Mouse (Mus musculus) stomach, postnatal 0 days (tissue): Measurements from ENCODE around the gene B3galt5. TPM values are rescaled to one million over a fixed set of nuclear protein-coding genes. Genes with fewer than 3 reads are reported as not detected.

Experiments
- ATAC-seq: fragments of 200-750 bp; cut with Nextera tagmentation; 2 replicates; pipeline ENCODE4 v1.8.0; 2017; ENCODE audit not compliant: low FRiP score, low TSS enrichment
- DNase-seq: peaks from one replicate; pipeline ENCODE4 v3.0.0-alpha.2; 2016; ENCODE audit warnings: low spot score
- H3K27ac ChIP-seq: fragments of 300-500 bp; sonication (generic); replicated peaks from 2 replicates; pipeline ENCODE4 v1.5.1; 2014; ENCODE audit warnings: mild to moderate bottlenecking, control low read depth
- H3K27me3 ChIP-seq: fragments of 300-500 bp; sonication (generic); 2 replicates; pipeline ENCODE4 v1.6.1; 2014; ENCODE audit warnings: low read length; ENCODE audit not compliant: control insufficient read depth, insufficient read depth
- H3K36me3 ChIP-seq: fragments of 300-500 bp; sonication (generic); 2 replicates; pipeline ENCODE4 v1.6.1; 2014; ENCODE audit warnings: low read length, mixed read lengths; ENCODE audit not compliant: control insufficient read depth, insufficient read depth
- H3K4me1 ChIP-seq: fragments of 300-500 bp; sonication (generic); replicated peaks from 2 replicates; pipeline ENCODE4 v1.6.1; 2014; ENCODE audit warnings: antibody characterized with exemption; ENCODE audit not compliant: control insufficient read depth, insufficient read depth
- H3K4me2 ChIP-seq: fragments of 300-500 bp; sonication (generic); replicated peaks from 2 replicates; pipeline ENCODE4 v1.6.1; 2014; ENCODE audit warnings: low read depth, mild to moderate bottlenecking, control low read depth, moderate library complexity
- H3K4me3 ChIP-seq: fragments of 300-500 bp; sonication (generic); 2 replicates; pipeline ENCODE4 v1.5.1; 2014; ENCODE audit warnings: low read depth, low read length, control low read depth
- H3K9ac ChIP-seq: fragments of 300-500 bp; sonication (generic); 2 replicates; pipeline ENCODE4 v1.6.1; 2014; ENCODE audit warnings: mild to moderate bottlenecking, low read length, control low read depth, mixed read lengths
- H3K9me3 ChIP-seq: fragments of 300-500 bp; sonication (generic); 2 replicates; pipeline ENCODE4 v1.6.1; 2016; ENCODE audit warnings: low read length; ENCODE audit not compliant: control insufficient read depth
- CTCF ChIP-seq: IDR thresholded peaks from 2 replicates; pipeline ENCODE4 v1.5.1; 2016; ENCODE audit warnings: antibody characterized with exemption, low read depth, mild to moderate bottlenecking, moderate library complexity
- EP300 ChIP-seq: optimal IDR thresholded peaks from 2 replicates; pipeline ENCODE3; 2016; ENCODE audit warnings: antibody characterized with exemption
- WGBS: fragments of 180-500 bp; shearing (Covaris S2); extraction: QIAGEN DNeasy Blood & Tissue Kit; methylation state at CpG from one replicate; pipeline ENCODE4 v1.1.7; 2014; 5-methylcytosine and 5-hydroxymethylcytosine counted together
- polyA plus RNA-seq: library from polyadenylated mRNA; unstranded; fragments of >200 nt; fragmentation: Nextera tagmentation; extraction: Ambion mirVana; gene quantifications from 2 replicates; pipeline ENCODE4 v1.2.1, GENCODE M21; 2015

Gene B3galt5
- 8.7 and 10.6 TPM in 2 replicates for polyA plus RNA-seq

DNA sequence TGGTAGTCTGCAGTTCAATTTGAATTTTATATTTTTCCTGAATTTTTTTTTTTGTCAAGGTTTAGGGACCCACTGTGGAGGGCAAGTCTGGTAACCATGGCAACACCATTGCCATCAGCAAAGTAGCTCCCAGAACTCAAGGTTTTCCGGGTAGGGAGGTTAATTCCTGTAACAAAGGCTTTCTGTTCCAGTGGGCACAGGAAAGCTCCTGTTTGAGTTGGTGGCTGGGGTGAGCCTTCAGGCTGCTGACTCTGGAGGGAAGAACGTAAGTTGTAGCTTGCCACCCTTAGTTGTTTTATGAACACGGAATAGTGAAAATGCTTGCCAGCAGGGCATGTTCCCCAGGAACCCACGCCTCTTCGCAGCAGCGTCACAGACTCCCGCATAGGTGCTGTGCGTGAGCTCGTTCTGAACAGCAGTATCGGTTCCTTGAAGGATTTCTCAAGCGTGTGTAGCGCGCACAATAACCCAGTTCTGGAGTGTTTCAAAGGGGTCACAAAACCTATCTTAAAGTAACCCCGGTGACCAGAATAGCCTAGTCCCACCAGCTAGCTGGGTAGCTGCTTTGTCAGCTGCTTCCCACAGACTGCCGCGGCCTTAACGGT, at the start of gene B3galt5:
TSS of gene B3galt5 (plus strand) at position 436 of the 605 bp plus-strand sequence.
- Histone ChIP-seq H3K4me3 (no peak within 1 kb of the TSS), H3K4me2 (no peak within 1 kb of the TSS), H3K9me3 (no peaks in the 10 kb centered on the region), H3K27me3 (no peaks in the 10 kb centered on the region), H3K4me1 (no peaks in the 10 kb centered on the region), H3K36me3 (no peaks in the 10 kb centered on the region), H3K27ac (no peak within 1 kb of the TSS), H3K9ac (no peak within 1 kb of the TSS)
- no peak for TF ChIP-seq CTCF
- TF ChIP-seq EP300, result no peak
- DNase-seq (no peak), ATAC-seq (no peak)
- WGBS, result 81% methylated on average over 17 of the region's 17 CpGs

DNA sequence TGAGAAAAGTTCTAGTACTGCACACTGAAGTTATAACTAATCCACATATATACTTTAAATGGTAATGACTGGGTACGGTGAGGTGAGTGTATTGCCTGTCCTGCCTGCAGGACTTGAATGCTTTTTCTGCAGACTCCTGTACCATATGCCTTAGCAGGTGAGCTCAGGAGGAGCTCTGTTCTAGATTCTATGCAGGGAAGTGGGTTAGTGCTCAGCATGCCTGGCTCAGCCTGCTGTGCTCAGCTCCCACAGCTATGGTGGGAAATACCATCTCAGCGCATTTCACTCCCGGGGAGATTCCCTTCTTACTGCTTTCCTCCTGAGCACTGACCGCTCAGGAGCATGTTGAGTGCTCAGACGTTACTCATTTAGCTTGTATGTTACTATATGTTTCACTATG, 48.0 kb upstream of the B3galt5 start:
- DNase-seq (no peak), ATAC-seq (no peak)
- H3K4me3 ChIP-seq, result no peak overlapping the region
- H3K4me2 ChIP-seq, result no peak overlapping the region
- H3K9me3 ChIP-seq, result no peaks in the 10 kb centered on the region
- no peak overlapping the region for H3K27ac ChIP-seq
- TF ChIP-seq CTCF (no peak), EP300 (no peak)
- no peaks in the 10 kb centered on the region for H3K4me1 ChIP-seq
- 85% methylated on average over 5 of the region's 5 CpGs for WGBS
- H3K9ac ChIP-seq, result no peak overlapping the region
- no peaks in the 10 kb centered on the region for H3K27me3 ChIP-seq
- no peaks in the 10 kb centered on the region for H3K36me3 ChIP-seq

DNA sequence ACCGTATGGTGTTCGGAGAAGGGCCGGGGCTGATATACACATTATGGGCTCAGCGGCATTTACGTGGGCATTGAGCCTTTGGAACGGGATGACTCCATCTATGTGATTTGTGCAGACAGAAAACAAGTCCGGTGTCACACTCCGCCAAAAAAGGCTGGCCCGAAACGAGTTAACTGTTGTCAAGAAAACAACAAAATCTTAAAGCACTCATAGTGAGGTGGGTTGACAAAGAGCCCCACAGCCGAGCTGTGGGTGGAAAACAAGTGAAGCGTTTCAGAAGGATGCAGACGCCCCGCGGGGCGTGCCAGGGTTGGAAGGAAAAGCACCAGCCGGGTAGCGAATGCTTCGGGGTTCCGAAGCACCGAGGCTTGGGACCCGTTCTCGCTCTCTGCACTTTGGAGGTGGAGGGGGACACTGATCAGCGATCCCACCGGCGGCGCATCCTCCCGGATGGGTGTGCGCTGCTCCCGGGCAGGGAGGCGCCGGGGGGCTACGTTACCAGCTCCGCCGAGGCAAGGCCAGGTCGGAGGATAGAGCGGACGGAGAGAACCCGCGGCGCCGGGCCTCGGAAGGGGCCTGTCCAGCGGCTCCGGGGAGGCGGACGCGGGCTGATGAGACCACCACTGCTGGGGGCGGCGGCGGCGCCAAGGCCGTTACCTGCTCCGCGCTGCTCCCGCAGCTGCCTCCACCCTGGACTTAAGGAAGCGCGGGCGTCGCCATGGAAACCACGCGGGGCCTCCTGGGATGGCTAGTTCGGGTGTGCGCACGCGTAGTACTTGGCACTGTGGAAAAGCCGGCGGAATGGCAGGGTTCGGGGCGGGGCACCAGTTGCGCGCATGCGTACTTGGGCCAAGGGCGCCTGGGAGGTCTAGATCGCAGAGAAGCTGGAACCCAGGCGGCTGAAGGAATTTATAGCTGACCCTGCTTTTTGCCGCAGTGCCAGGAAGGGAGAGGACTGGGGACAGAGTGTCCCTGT, 43.8 kb upstream of the B3galt5 start, which contains the start of gene Lca5l:
TSS of gene Lca5l (minus strand) at position 741 of the 976 bp plus-strand sequence.
- H3K36me3 ChIP-seq, result no peaks in the 10 kb centered on the region
- TF ChIP-seq CTCF (no peak), EP300 (no peak)
- H3K27me3 ChIP-seq, result no peaks in the 10 kb centered on the region
- no peaks in the 10 kb centered on the region for H3K4me1 ChIP-seq
- DNase-seq, result peak; percentile 99
- under 1% methylated on average over 77 of the region's 77 CpGs for WGBS
- peak; percentile 98 for ATAC-seq
- peak within 1 kb of the TSS; percentile 63; the same call in 1 of the 2 replicates for H3K27ac ChIP-seq
- peak within 1 kb of the TSS; percentile 88 for H3K4me3 ChIP-seq
- H3K9me3 ChIP-seq, result no peaks in the 10 kb centered on the region
- H3K9ac ChIP-seq, result peak within 1 kb of the TSS; percentile 76
- H3K4me2 ChIP-seq, result peak within 1 kb of the TSS; percentile 90

DNA sequence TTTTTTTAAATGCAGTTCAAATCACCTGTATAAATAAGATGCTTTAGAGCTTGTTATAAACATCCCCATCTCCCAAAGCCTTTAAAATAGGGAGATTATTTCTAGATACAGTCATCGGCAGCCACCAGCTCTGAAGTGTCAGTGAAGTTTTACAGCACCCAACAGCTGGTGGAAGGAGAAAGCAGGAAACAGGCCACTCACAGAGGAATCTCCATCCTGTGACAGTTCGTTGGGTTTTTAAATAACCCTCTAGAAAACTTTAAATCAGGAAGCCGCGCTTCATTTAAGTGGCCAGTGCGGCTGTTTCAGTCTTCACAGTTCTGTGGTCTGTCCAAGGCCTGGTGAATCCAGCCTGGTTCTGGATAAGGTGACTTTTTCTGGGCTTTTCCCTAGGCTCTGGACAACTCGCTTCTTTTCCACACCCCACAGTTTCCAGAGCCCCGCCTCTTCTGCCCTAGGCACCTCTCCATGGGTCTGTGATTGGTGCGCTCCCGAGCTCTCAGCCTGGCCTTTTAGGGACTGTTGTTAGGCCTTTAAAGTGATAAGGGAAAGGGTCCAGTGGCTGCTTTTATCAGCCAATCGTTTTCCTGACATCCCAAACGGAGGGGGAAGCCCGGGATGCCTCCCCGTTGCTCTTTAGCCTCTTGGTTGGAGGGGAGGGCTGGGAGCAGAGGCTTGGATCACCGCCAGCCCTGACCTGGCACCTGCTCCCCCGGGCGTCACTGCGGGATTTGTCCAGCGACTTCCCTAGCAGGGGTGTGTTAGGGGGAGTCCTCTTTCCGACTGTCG, 35.5 kb upstream of the B3galt5 start, which contains the start of gene Sh3bgr:
TSS of gene Sh3bgr (plus strand) at position 538 of the 789 bp plus-strand sequence.
- DNase-seq (peak; percentile 72), ATAC-seq (peak; percentile 93)
- H3K4me3 ChIP-seq, result peak within 1 kb of the TSS; percentile 31
- H3K4me2 ChIP-seq, result peak within 1 kb of the TSS; percentile 60
- WGBS, result 4% methylated on average over 20 of the region's 20 CpGs
- H3K9me3 ChIP-seq, result no peaks in the 10 kb centered on the region
- no peaks in the 10 kb centered on the region for H3K27me3 ChIP-seq
- H3K36me3 ChIP-seq, result no peaks in the 10 kb centered on the region
- 0 out of 2 replicates have a peak, but pooled peaks cover 3% of the 10 kb centered on the region for H3K4me1 ChIP-seq
- peak within 1 kb of the TSS; percentile 58 for H3K9ac ChIP-seq
- TF ChIP-seq CTCF (no peak), EP300 (no peak)
- H3K27ac ChIP-seq, result peak within 1 kb of the TSS; percentile 84

DNA sequence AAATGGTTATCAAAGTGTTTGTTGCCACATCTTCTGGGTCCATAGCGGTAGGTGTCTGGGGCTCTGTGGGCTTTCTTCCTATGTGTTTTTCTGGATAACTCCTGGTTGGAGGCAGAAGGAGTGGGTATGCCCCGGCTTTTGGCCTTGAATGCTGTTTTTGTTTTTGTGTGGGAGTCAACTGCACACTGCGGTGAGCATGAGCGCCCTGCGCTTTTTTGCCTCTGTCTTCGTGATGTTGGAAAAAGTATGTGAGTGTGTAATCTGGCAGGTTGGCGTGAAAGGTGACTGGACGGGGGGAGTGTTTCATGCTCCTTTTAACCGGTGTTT, 34.9 kb upstream of the B3galt5 start:
- peak overlapping the region; percentile 84 for H3K27ac ChIP-seq
- TF ChIP-seq CTCF (no peak), EP300 (no peak)

More for the DNA sequence above, 34.9 kb upstream of the B3galt5 start:
- peak overlapping the region; percentile 60 for H3K4me2 ChIP-seq
- 39% methylated on average over 9 of the region's 9 CpGs for WGBS
- no peaks in the 10 kb centered on the region for H3K27me3 ChIP-seq
- ATAC-seq (no peak), DNase-seq (no peak)
- H3K4me1 ChIP-seq, result 0 out of 2 replicates have a peak, but pooled peaks cover 3% of the 10 kb centered on the region
- no peaks in the 10 kb centered on the region for H3K9me3 ChIP-seq
- H3K36me3 ChIP-seq, result no peaks in the 10 kb centered on the region
- H3K9ac ChIP-seq, result peak overlapping the region; percentile 58
- H3K4me3 ChIP-seq, result peak overlapping the region; percentile 31
